Mouse (Mus musculus) brown adipose tissue, adult 24 weeks (tissue): ENCODE measurements around the gene Copa. TPM values are rescaled to one million over a fixed set of nuclear protein-coding genes. Genes with fewer than 3 reads are reported as not detected.

Experiments
- H3K27ac ChIP-seq: fragments of 200-500 bp; replicated peaks from 2 replicates; pipeline ENCODE4 v1.5.1; 2012; ENCODE audit warnings: low read depth, mild to moderate bottlenecking, low read length
- H3K4me1 ChIP-seq: fragments of 200-500 bp; 2 replicates; pipeline ENCODE4 v1.6.1; 2012; ENCODE audit warnings: low read length, mixed read lengths; ENCODE audit not compliant: control insufficient read depth, insufficient read depth, insufficient read length
- H3K4me3 ChIP-seq: fragments of 200-500 bp; 2 replicates; pipeline ENCODE4 v1.5.1; 2012; ENCODE audit warnings: low read depth, mild to moderate bottlenecking, low read length, moderate library complexity; ENCODE audit not compliant: insufficient read depth
- polyA plus RNA-seq: library from polyadenylated mRNA; stranded (reverse); fragments of >200 nt; gene quantifications from 2 replicates; pipeline ENCODE4 v1.2.4, GENCODE M21; 2012; ENCODE audit not compliant: missing spikeins, insufficient read depth, insufficient read length

The Copa gene
- polyA plus RNA-seq, 1 experiment, result 73.4 TPM

GRCm38 (mm10) chr1:172119100-172119499 lies 36.8 kb downstream of the Copa start:
- Histone ChIP-seq H3K4me1 (no peaks in the 10 kb centered on the region), H3K4me3 (no peak overlapping the region), H3K27ac (no peak overlapping the region)

- no peak overlapping the region for H3K4me3 ChIP-seq
- H3K27ac ChIP-seq, result no peak overlapping the region
- H3K4me1 ChIP-seq, result no peaks in the 10 kb centered on the region
These were observed 37.4 kb downstream of the Copa start for GRCm38 (mm10) chr1:172119720-172120119.

GRCm38 (mm10) chr1:172122671-172123070 lies 40.3 kb downstream of the Copa start:
- peaks cover 4% of the 10 kb centered on the region; the same call in 1 of the 2 replicates for H3K4me1 ChIP-seq
- no peak overlapping the region for H3K27ac ChIP-seq
- no peak overlapping the region for H3K4me3 ChIP-seq

GRCm38 (mm10) chr1:172124572-172124971 lies 42.2 kb downstream of the Copa start:
- Histone ChIP-seq H3K4me1 (peaks cover 5% of the 10 kb centered on the region; the same call in 1 of the 2 replicates), H3K27ac (no peak overlapping the region), H3K4me3 (no peak overlapping the region)

GRCm38 (mm10) chr1:172126376-172127347 lies 44.3 kb downstream of the Copa start, which contains the start of gene Pex19:
Gene Pex19, plus strand, starts transcription at chr1:172126755.
- Histone ChIP-seq H3K4me3 (peak within 1 kb of the TSS; percentile 93), H3K27ac (peak within 1 kb of the TSS; percentile 88), H3K4me1 (peaks cover 5% of the 10 kb centered on the region; the same call in 1 of the 2 replicates)

GRCm38 (mm10) chr1:172127487-172127886 lies 45.2 kb downstream of the Copa start:
- Histone ChIP-seq H3K4me1 (peaks cover 5% of the 10 kb centered on the region), H3K4me3 (peak overlapping the region; percentile 93), H3K27ac (peak overlapping the region; percentile 88)

- Histone ChIP-seq H3K4me3 (no peak overlapping the region), H3K27ac (no peak overlapping the region), H3K4me1 (peaks cover 5% of the 10 kb centered on the region)
These were observed 46.2 kb downstream of the Copa start for GRCm38 (mm10) chr1:172128563-172128962.

GRCm38 (mm10) chr1:172129108-172129507 lies 46.8 kb downstream of the Copa start:
- no peak overlapping the region for H3K4me3 ChIP-seq
- no peak overlapping the region for H3K27ac ChIP-seq
- peaks cover 5% of the 10 kb centered on the region for H3K4me1 ChIP-seq

GRCm38 (mm10) chr1:172129780-172130179 lies 47.5 kb downstream of the Copa start:
- H3K27ac ChIP-seq, result no peak overlapping the region
- H3K4me3 ChIP-seq, result no peak overlapping the region
- peaks cover 5% of the 10 kb centered on the region for H3K4me1 ChIP-seq

- H3K27ac ChIP-seq, result peak overlapping the region; percentile 47; the same call in 1 of the 2 replicates
- peaks cover 4% of the 10 kb centered on the region for H3K4me1 ChIP-seq
- H3K4me3 ChIP-seq, result no peak overlapping the region
These were observed 50.0 kb downstream of the Copa start for GRCm38 (mm10) chr1:172132319-172132718.

- Histone ChIP-seq H3K4me1 (no peaks in the 10 kb centered on the region; the same call in none of the 2 replicates), H3K27ac (peak overlapping the region; percentile 23; the same call in 1 of the 2 replicates), H3K4me3 (no peak overlapping the region)
These were observed 51.2 kb downstream of the Copa start for GRCm38 (mm10) chr1:172133535-172133934.

GRCm38 (mm10) chr1:172134072-172134471 lies 51.7 kb downstream of the Copa start:
- Histone ChIP-seq H3K4me3 (no peak overlapping the region), H3K4me1 (no peaks in the 10 kb centered on the region; the same call in none of the 2 replicates), H3K27ac (no peak overlapping the region)

- no peaks in the 10 kb centered on the region for H3K4me1 ChIP-seq
- H3K4me3 ChIP-seq, result no peak overlapping the region
- no peak overlapping the region for H3K27ac ChIP-seq
These were observed 57.8 kb downstream of the Copa start for GRCm38 (mm10) chr1:172140160-172140559.

- H3K27ac ChIP-seq, result no peak overlapping the region
- H3K4me1 ChIP-seq, result no peaks in the 10 kb centered on the region
- H3K4me3 ChIP-seq, result no peak overlapping the region
These were observed 58.5 kb downstream of the Copa start for GRCm38 (mm10) chr1:172140825-172141224.

- Histone ChIP-seq H3K27ac (no peak overlapping the region), H3K4me1 (no peaks in the 10 kb centered on the region), H3K4me3 (no peak overlapping the region)
These were observed 59.2 kb downstream of the Copa start for GRCm38 (mm10) chr1:172141529-172141928.
